Mouse (Mus musculus): Measurements from ENCODE around the gene Olfr317.
"Not testable (repeated sequence)": the region's sequence is repeated elsewhere in the genome, so short reads cannot be mapped to it uniquely, and the experiment has no call there.

Olfr317 gene

GRCm38 (mm10) chr11:58738792-58739262 is at the start of gene Olfr317:
Olfr317 (minus strand) TSS chr11:58739212.
- DNase-seq (ENCODE audit: extremely low read depth, insufficient read length, low spot score), result no peak

DNA sequence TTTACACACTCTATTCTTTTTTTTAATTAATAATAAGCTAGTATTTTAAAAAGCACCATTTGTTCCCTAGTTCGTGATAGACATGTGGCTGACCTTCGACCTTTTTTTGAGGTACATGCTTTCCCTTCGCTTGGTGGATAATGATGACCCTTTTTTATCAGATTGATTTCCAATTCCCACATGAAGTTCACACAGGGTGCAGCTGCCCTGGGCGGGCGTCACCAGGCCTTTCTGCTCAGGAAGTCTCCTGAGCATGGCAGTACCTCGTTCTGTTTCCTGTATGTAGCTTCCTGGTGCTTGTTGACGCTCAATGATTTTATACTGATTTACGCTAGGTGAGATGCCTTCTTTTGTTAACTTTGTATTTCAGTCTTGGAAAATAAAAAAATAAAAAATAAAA is 49.3 kb upstream of the Olfr317 start:
- DNase-seq (ENCODE audit: extremely low read depth, insufficient read length, low spot score), result no peak

DNA sequence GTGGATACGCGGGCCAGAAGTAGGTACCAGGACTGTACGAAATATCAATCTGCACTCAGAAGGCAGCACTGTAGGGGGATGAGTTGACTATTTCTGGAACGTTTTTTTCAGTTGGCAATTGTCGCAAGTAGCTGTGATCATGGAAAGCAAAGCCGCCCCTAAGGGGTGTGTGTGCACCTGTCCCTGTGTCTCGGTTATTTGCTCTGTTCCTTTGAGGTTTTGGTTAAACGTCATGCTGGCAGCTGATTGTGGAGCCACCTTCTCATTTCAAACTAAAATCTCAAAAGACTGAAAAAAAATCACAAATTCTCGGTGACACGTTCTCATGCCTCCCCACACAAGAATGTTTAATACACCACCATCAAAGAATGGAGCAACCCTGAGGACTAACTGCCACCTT is 48.6 kb upstream of the Olfr317 start:
- DNase-seq (ENCODE audit: extremely low read depth, insufficient read length, low spot score), result no peak

DNA sequence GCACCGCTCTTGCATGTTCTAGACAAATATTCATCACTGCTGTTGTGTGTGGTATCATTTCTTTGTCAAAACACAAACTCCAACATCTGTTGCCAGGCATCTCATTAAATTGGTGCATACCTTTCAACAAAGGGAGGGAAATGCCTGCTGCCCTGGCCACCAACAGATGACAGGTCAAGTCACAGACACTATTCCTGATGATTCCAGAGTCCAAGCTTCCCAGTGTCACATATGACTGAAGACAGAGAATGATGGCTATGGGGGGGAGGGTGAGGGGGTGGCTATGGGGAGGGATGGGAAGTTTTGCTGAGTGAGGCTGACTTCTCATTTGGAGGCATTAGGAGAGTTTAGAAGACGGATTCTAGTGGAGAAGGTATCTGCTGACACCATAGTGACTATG is 45.2 kb upstream of the Olfr317 start:
- DNase-seq (ENCODE audit: extremely low read depth, insufficient read length, low spot score), result no peak

DNA sequence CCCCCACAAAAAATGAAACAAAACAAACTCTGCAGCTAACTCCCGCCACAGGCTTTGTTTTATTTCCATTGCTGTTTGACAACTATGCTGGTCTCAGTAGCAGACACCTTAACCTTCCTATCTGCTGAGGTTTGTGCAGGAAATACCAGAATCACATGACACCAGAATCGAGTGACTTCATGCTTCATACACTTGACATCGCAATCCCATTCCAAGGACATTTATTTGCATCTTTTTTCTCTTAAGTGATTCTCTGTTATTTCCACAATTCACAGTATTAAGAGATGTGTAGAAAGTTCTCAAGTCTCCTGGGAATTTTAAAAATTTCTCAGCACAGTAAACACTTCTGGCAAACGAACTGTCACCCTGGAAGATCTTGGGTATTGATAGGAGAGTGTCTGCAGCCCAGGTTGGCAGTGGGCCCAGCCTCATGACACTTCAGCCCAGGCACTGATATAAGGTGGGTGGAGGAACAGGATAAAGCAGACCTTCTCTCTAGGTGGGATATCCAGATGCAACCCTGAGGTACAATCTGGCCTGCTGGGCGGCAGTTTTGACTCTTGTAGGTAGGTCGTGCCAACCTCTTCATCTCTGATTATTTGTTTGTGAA is 43.6 kb upstream of the Olfr317 start, which contains the start of gene Olfr314:
Olfr314 (plus strand) TSS at position 473 of the 610 bp plus-strand sequence.
- DNase-seq (ENCODE audit: extremely low read depth, insufficient read length, low spot score), result no peak

GRCm38 (mm10) chr11:58772888-58773287 is 33.9 kb upstream of the Olfr317 start, which contains the start of gene Olfr315:
Olfr315 (plus strand) TSS chr11:58773188.
- no peak for DNase-seq (ENCODE audit: extremely low read depth, insufficient read length, low spot score)

GRCm38 (mm10) chr11:58752434-58752833 is 13.4 kb upstream of the Olfr317 start, which contains the start of gene Olfr316:
Olfr316 (plus strand) TSS chr11:58752734.
- no peak for DNase-seq (ENCODE audit: extremely low read depth, insufficient read length, low spot score)

DNA sequence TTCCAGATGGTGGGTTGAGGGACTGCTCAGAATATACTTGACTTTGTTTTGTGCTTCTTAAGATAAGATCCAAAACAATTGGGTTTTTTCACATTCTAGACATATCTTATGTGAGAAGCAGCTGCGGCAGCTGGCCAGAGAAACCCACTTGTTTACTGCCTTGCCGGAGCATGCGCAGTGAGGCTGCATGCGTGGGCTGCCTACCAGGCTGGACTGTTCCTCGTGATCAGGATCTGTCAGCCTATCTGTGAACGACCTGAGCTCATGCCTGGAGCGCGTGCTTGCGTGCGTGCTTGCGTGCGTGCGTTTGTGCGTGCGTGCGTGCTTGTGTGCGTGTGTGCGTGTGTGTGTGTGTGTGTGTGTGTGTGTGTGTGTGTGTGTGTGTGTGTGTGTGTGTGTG is 12.1 kb upstream of the Olfr317 start:
- DNase-seq (ENCODE audit: extremely low read depth, insufficient read length, low spot score), result not testable (repeated sequence)

GRCm38 (mm10) chr11:58733372-58733771 is 5.6 kb downstream of the Olfr317 start:
- DNase-seq (ENCODE audit: extremely low read depth, insufficient read length, low spot score), result no peak

DNA sequence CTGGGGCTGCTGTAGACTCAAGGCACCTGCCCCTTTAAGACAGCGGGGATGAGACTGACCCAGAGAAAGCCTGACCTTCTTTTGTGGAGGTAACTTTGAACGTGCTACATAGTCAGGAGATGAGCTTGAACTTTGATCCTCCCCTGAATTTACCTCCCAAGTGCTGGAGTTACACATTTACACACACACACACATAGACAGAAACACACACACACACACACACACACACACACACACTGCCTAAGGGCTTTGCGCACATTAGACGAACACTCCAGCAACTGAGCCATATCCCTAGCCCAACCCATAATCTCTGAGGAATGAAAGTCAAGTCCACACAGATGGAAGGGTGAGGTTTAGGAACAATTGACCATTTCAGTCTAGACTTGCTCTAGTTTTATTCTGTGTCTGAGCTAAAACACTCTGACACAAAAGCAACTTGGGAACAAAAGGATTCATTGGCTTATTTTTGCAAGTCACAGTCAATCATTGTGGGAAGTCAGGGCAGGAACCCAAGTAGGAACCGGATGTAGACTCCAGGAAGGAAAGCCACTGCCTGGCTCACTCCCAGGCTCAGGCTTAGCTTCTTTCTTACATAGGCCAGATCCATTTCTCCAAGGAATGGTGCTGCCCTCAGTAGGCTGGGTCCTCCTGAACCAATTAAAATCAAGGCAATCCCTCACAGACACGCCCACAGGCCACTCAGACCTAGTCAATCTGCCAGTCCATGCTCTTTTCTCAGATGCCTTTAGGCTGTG is 10.9 kb downstream of the Olfr317 start:
- DNase-seq (ENCODE audit: extremely low read depth, insufficient read length, low spot score), result not testable (repeated sequence)

- DNase-seq (ENCODE audit: extremely low read depth, insufficient read length, low spot score), result no peak
Measured at GRCm38 (mm10) chr11:58723914-58724313, 15.1 kb downstream of the Olfr317 start, which contains the start of gene Olfr318. Olfr318 (minus strand) TSS chr11:58724014.

DNA sequence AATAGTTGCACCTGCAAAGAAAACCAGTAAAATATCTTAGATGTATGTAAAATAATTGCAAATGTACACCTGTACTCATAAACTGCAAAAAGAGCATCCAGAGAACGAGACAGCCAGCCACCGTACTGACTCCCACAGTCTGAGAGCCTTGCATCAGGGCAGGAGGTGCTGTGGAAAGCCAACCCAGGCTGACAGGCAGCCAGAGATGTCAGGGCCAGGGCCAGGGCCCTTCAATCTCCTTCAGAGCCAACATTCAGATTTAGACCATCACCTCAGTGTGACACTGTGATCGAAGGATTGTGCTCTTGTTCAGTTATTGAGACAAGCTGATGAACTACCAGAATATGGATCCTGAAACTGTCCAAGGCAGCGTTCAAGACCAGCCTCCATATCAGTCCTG is 19.3 kb downstream of the Olfr317 start:
- DNase-seq (ENCODE audit: extremely low read depth, insufficient read length, low spot score), result no peak

DNA sequence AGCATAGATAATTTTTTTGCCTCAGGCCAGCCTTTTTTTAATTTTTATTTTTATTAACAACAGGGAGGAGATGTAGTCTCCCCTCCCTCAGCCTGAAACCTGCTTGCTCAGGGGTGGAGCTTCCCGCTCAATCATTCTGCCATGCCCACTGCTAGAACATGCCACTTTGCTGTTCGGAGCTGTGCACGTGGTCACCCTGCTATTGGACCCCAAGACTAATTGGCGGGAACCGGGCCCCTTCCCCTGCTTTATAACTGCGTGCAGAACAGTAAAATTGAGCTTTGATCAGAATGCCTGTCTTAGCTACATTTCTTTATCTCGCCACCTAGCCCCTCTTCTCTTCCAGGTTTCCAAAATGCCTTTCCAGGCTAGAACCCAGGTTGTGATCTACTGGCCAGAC is 21.3 kb downstream of the Olfr317 start:
- not testable (repeated sequence) for DNase-seq (ENCODE audit: extremely low read depth, insufficient read length, low spot score)

GRCm38 (mm10) chr11:58709086-58709485 is 29.9 kb downstream of the Olfr317 start:
- DNase-seq (ENCODE audit: extremely low read depth, insufficient read length, low spot score), result no peak

GRCm38 (mm10) chr11:58698862-58699261 is 40.1 kb downstream of the Olfr317 start, which contains the start of gene Olfr319:
Olfr319 (plus strand) TSS chr11:58699162.
- DNase-seq (ENCODE audit: extremely low read depth, insufficient read length, low spot score), result no peak

Measured in 3134 (cell line).